Mouse (Mus musculus) G1E (cell line): ENCODE measurements around the gene Rin3. TPM values are rescaled to one million over a fixed set of nuclear protein-coding genes. Genes with fewer than 3 reads are reported as not detected.

Experiments used
- ATAC-seq: 2 replicates; pipeline ENCODE4 v1.8.0; 2016; ENCODE audit warnings: mild to moderate bottlenecking; ENCODE audit not compliant: insufficient number of reproducible peaks, poor library complexity, low FRiP score, severe bottlenecking; ENCODE audit errors: extremely low read depth
- DNase-seq: peaks from one replicate; pipeline ENCODE4 v3.0.0; 2012; ENCODE audit warnings: low spot score
- H3K27me3 ChIP-seq: 2 replicates; pipeline ENCODE4 v1.6.1; 2012; ENCODE audit warnings: mild to moderate bottlenecking, low read length, inconsistent platforms; ENCODE audit not compliant: insufficient read depth
- H3K36me3 ChIP-seq: replicated peaks from 2 replicates; pipeline ENCODE3; 2012; ENCODE audit warnings: mild to moderate bottlenecking, inconsistent platforms
- H3K4me1 ChIP-seq: 2 replicates; pipeline ENCODE4 v1.6.1; 2012; ENCODE audit warnings: low read depth, low read length, inconsistent platforms, mixed read lengths; ENCODE audit not compliant: insufficient read depth
- H3K4me3 ChIP-seq: 2 replicates; pipeline ENCODE4 v1.5.1; 2012; ENCODE audit warnings: low read depth, mild to moderate bottlenecking, inconsistent platforms, low read length, moderate library complexity, mixed read lengths
- H3K9me3 ChIP-seq: replicated peaks from 2 replicates; pipeline ENCODE4 v1.6.1; 2012; ENCODE audit warnings: inconsistent platforms
- CTCF ChIP-seq: IDR thresholded peaks from 2 replicates; pipeline ENCODE4 v1.5.1; 2012; ENCODE audit warnings: low read depth, low read length, inconsistent platforms, mixed read lengths
- GATA1 ChIP-seq: IDR thresholded peaks from 2 replicates; pipeline ENCODE4 v1.6.1; 2012; ENCODE audit warnings: borderline replicate concordance, low read length, inconsistent platforms, mixed read lengths
- GATA2 ChIP-seq: IDR thresholded peaks from 2 replicates; pipeline ENCODE4 v1.6.1; 2012; ENCODE audit warnings: low read depth, low read length, inconsistent platforms, borderline replicate concordance
- POLR2AphosphoS5 ChIP-seq: IDR thresholded peaks from 2 replicates; pipeline ENCODE4 v1.6.1; 2012; ENCODE audit warnings: low read depth, low read length, inconsistent platforms; ENCODE audit not compliant: insufficient replicate concordance
- TAL1 ChIP-seq: conservative IDR thresholded peaks from 2 replicates; pipeline ENCODE4 v1.6.1; 2012; ENCODE audit warnings: low read depth, low read length, inconsistent platforms, mixed read lengths
- polyA plus RNA-seq: library from polyadenylated mRNA; stranded (reverse); fragments of >175 nt; gene quantifications from 2 replicates; pipeline ENCODE4 v1.2.3, GENCODE M21; 2012
- total RNA-seq, 2 experiments: library from RNA; stranded (forward) in 1 of 2; stranded (reverse) in 1 of 2; fragments of 200-1000 nt in 1 of 2; fragments of >200 nt in 1 of 2; fragmentation: Nextera tagmentation in 1 of 2; gene quantifications; 2 replicates each; pipeline ENCODE4 v1.2.3; 2014 to 2017

The Rin3 gene
- total and polyA plus RNA-seq, 3 experiments = 3.4 to 5.2 (median 4.2) TPM

DNA sequence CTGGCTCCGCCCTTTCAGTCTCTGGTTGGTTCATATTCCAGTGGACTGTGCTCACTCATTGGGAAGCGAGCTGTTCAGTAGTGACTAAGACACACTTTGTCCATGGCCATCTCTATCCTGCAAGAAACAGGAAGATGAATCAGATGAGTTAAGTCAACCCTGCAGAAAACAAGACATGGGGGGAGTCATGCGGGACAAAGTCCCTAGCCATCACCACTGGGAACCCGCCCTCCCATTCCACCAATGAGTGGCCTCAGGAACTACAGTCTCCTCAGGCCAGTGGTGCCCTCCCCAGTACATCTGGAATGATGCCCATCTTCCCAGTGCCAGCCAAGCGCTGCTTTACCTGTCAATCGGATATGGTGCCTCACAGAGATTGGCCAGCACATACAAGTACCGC is 111.6 kb downstream of the Rin3 start:
- TF ChIP-seq CTCF (no peak), TAL1 (no peak), GATA1 (no peak)
- Histone ChIP-seq H3K27me3 (peaks cover 6% of the 10 kb centered on the region), H3K9me3 (no peaks in the 10 kb centered on the region), H3K36me3 (no peaks in the 10 kb centered on the region), H3K4me3 (no peak overlapping the region), H3K4me1 (peaks cover 2% of the 10 kb centered on the region; the same call in 1 of the 2 replicates)
- ATAC-seq = no peak
- DNase-seq = no peak

DNA sequence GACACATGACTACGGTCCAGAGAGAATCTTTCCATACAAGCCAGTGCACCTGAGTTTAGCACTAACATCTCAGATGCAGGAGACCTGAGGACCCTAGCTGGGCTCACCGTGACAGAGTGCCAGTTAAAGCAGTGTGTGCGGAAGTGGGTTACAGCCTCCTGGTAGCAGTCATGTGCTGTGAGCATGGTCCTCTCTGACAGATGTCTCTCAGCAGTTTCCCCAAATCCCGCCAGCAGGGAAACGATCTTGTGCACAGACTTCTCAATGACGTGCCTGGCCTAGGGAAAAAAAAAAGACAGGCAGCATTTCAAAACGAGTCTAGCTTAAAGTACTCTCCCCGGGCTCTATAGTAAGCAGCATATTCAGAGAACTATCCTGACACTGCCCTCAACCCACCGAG is 112.7 kb downstream of the Rin3 start:
- H3K9me3 ChIP-seq = no peaks in the 10 kb centered on the region
- H3K4me3 ChIP-seq = no peak overlapping the region
- DNase-seq (no peak), ATAC-seq (no peak)
- TF ChIP-seq CTCF (no peak), GATA1 (no peak)
- no peaks in the 10 kb centered on the region for H3K4me1 ChIP-seq
- H3K27me3 ChIP-seq = no peaks in the 10 kb centered on the region
- H3K36me3 ChIP-seq = no peaks in the 10 kb centered on the region

DNA sequence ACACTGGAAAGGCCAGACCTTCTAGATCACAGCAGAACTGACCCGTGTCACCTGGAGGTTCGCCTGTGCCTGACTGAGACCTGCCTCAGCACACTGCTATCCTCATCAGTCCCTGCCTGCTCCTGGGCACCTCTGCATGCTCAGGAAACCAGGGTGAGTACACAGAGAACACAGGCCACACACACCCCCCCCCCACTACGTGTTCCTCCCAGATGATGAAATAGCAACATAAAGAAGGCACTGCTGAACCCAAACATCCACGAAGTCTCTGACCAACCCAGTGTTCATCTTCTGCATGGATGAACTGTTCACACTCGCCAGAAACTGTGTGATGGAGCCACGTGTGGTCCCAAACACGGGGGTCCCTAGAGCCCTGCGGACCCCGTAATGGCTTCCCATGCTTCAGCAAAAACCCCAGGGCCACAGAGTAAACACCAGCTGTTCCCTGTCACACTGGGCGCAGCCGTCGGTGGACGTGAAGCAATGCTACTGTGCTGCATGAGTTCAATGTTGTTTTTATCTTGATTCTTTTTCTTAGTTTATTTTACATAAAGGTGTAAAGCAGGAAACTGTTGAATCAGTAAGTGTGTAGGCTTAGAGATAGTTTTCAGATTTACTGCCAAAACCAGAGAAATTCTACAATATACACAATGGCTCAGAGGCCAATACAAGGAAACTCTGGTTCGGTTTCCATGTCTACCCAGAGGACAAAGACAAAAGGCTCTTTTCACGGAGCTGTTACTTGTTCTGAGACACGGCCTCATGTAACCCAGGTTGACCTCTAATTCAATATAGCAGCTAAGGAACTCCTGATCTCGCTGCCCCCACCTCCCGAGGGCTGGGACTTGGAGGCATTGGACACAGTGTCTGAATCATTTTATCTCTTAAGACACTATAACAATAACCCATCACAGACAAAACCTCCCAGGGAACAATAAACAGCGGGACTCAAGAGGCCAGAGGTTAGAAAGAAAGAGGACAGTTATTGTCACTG is 113.4 kb downstream of the Rin3 start:
- TF ChIP-seq POLR2AphosphoS5 (no peak), GATA2 (no peak), TAL1 (no peak), CTCF (no peak), GATA1 (no peak)
- DNase-seq = no peak
- Histone ChIP-seq H3K4me1 (no peaks in the 10 kb centered on the region), H3K9me3 (no peaks in the 10 kb centered on the region), H3K36me3 (no peaks in the 10 kb centered on the region), H3K27me3 (no peaks in the 10 kb centered on the region), H3K4me3 (no peak overlapping the region)
- no peak for ATAC-seq

DNA sequence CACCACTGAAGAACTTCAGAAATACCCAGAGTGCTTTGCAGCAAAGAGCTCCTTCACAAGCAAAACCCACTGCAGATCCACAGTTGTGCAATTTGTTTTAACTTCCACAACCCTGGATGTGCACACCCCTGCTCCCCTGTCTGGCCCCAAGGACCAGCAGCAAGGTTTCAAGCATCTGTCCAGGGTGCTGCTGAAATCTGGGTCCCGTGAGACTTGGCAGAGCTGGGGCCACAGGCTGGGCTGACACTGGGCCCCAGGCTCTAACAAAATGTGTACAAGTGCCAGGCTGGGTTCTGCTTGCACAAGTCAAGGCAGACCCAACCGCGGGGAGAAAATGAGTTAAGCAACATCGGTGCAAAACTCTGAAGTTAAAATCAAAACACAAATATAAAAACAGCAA is 115.7 kb downstream of the Rin3 start:
- no peak for DNase-seq
- Histone ChIP-seq H3K36me3 (no peaks in the 10 kb centered on the region), H3K27me3 (no peaks in the 10 kb centered on the region), H3K9me3 (no peaks in the 10 kb centered on the region), H3K4me1 (no peaks in the 10 kb centered on the region), H3K4me3 (no peak overlapping the region)
- TF ChIP-seq GATA1 (no peak), TAL1 (no peak), CTCF (no peak), POLR2AphosphoS5 (no peak), GATA2 (no peak)
- no peak for ATAC-seq

DNA sequence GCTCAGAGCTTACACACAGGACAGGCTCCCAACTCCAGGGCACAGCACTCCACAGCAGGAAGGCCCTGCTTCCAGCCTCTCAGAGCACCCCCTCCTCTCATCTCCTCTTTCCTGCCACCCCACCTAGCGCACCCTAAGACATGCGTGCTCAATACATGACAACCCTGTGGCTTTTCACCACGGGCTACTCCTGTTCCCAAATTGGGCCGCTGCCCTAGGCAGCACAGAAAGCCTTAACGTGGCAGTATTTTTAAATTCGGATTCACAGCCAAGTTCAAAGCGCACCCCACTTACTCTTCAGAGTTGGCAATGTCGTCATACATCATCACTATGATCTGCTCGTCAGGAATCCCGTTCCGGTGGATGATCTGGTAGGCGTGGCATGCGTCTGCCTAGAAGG is 130.3 kb downstream of the Rin3 start:
- Histone ChIP-seq H3K27me3 (peaks cover 4% of the 10 kb centered on the region), H3K9me3 (no peaks in the 10 kb centered on the region), H3K36me3 (no peaks in the 10 kb centered on the region), H3K4me3 (no peak overlapping the region), H3K4me1 (no peaks in the 10 kb centered on the region; the same call in 1 of the 2 replicates)
- ATAC-seq = no peak
- DNase-seq = no peak
- no peak for TF ChIP-seq CTCF
- TF ChIP-seq GATA1 = no peak
- no peak for TF ChIP-seq GATA2

DNA sequence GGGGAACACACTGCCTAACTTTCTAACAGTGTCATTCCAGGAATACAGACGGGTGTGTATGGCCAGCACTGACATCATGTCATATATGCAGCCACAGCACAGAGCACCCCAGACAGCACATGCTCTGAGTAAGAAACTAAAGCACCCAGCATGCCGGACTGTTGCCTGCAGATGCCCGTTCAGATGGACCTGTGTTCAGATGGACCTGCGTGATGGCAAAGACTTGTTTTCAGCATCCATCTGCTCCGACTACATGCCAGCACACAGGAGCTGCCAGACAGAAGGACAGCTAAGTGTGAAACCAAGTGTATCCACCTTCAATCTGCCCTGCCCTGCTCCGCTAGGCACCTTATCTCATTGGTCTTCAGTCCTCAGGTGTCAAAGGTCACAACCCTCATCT is 131.8 kb downstream of the Rin3 start:
- TF ChIP-seq POLR2AphosphoS5 (no peak), TAL1 (no peak), CTCF (no peak), GATA2 (no peak), GATA1 (no peak)
- Histone ChIP-seq H3K36me3 (no peaks in the 10 kb centered on the region), H3K27me3 (peaks cover 4% of the 10 kb centered on the region), H3K9me3 (no peaks in the 10 kb centered on the region), H3K4me1 (peaks cover 3% of the 10 kb centered on the region), H3K4me3 (no peak overlapping the region)
- ATAC-seq (no peak), DNase-seq (no peak)

DNA sequence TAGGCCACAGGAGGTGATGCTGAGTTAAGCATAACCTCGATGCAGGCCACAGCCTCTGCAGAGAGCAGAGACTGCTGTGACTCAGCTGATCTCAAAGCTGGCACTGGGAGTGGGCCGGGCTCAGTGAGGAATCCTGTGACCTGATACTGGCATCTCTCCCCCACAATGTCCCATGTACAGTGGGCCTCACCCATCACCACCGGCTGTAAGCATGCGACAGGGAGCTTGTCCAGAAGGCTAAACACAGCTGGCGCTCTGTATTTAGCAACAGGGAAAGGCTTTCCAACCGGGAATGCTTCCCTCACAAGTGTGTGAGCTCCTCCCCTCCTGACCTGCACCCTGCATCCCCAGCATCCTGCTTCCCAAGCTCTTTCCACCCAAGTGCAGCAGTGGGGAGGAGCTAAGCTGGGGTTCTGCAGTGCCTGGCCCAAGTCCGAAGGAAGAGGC is 133.6 kb downstream of the Rin3 start:
- Histone ChIP-seq H3K4me3 (no peak overlapping the region), H3K27me3 (peaks cover 4% of the 10 kb centered on the region), H3K9me3 (no peaks in the 10 kb centered on the region), H3K4me1 (peaks cover 13% of the 10 kb centered on the region), H3K36me3 (no peaks in the 10 kb centered on the region)
- no peak for DNase-seq
- ATAC-seq = no peak
- TF ChIP-seq GATA1 = no peak
- TF ChIP-seq POLR2AphosphoS5 = no peak
- no peak for TF ChIP-seq GATA2
- TF ChIP-seq CTCF = no peak
